In genomic region chr16:21310636-21311615, GRCm38 (mm10) we compare ENCODE assay signal across 8 mouse cellular contexts.
DNase-seq lines count a peak whose midpoint lies in the region; ATAC-seq lines count a peak whose summit lies in the region.

No protein-coding gene starts in this region.

- H3K36me3 ChIP-seq in hindbrain, embryonic 13.5 days, result no peaks in the 10 kb centered on the region

- peaks cover 8% of the 10 kb centered on the region; the same call in 1 of the 2 replicates for H3K27me3 ChIP-seq in hindbrain, embryonic 13.5 days

- peak overlapping the region; percentile 92 for H3K27ac ChIP-seq in hindbrain, embryonic 13.5 days

- H3K4me1 ChIP-seq in hindbrain, embryonic 13.5 days (replicated peaks), result peaks cover 26% of the 10 kb centered on the region

- WGBS in hindbrain, embryonic 13.5 days, result 3% methylated on average over 32 of the region's 35 CpGs

- H3K4me2 ChIP-seq in hindbrain, embryonic 13.5 days, result peak overlapping the region; percentile 72

- peak overlapping the region; percentile 43 for H3K4me3 ChIP-seq in hindbrain, embryonic 13.5 days

- peak; percentile 89 for ATAC-seq in hindbrain, embryonic 13.5 days (ENCODE audit: low FRiP score)

- H3K9ac ChIP-seq in hindbrain, embryonic 13.5 days, result peak overlapping the region; percentile 84

- DNase-seq in ZHBTc4 (ENCODE audit: low read depth, low spot score), result peak; percentile 45
- peak; percentile 39 to 44 for DNase-seq in cerebellum, postnatal 36 days
- DNase-seq in frontal cortex, postnatal 36 days (ENCODE audit: low spot score in 2 of 2), result peak; percentile 52 to 62
- DNase-seq in left cerebral cortex, adult 18-20 months (ENCODE audit: low spot score in 2 of 2), result peak; percentile 32 to 66
- DNase-seq in lung, postnatal 4 days, result peak; percentile 76 to 86
- DNase-seq in retina, postnatal 1 day, result peak; percentile 82
- peak; percentile 62 for DNase-seq in urinary bladder, adult 2 months (ENCODE audit: low spot score)

- no peaks in the 10 kb centered on the region for H3K9me3 ChIP-seq in hindbrain, embryonic 13.5 days

Comparison
In these comparisons a context has a peak if more than half of its experiments do, and no peak if none do; other contexts are left out.
1. Peak in every context shown above with its lines: DNase-seq, ATAC-seq, H3K4me3 ChIP-seq and H3K27ac ChIP-seq.